Mouse (Mus musculus) embryonic facial prominence, embryonic 15.5 days (tissue): Measurements from ENCODE around the gene Cks2. TPM values are rescaled to one million over a fixed set of nuclear protein-coding genes. Genes with fewer than 3 reads are reported as not detected.

ENCODE experiments used
- ATAC-seq: fragments of 200-750 bp; cut with Nextera tagmentation; 2 replicates; pipeline ENCODE4 v1.8.0; 2017; ENCODE audit warnings: low read depth, moderate TSS enrichment; ENCODE audit not compliant: insufficient number of reproducible peaks, low FRiP score, low TSS enrichment
- H3K27ac ChIP-seq: fragments of 300-500 bp; sonication (generic); replicated peaks from 2 replicates; pipeline ENCODE4 v1.5.1; 2015; ENCODE audit warnings: mild to moderate bottlenecking, inconsistent platforms
- H3K27me3 ChIP-seq: fragments of 300-500 bp; sonication (generic); 2 replicates; pipeline ENCODE4 v1.6.1; 2015; ENCODE audit warnings: inconsistent platforms
- H3K36me3 ChIP-seq: fragments of 300-500 bp; sonication (generic); 2 replicates; pipeline ENCODE4 v1.6.1; 2015; ENCODE audit warnings: mild to moderate bottlenecking, inconsistent platforms
- H3K4me1 ChIP-seq: fragments of 300-500 bp; sonication (generic); 2 replicates; pipeline ENCODE4 v1.6.1; 2015; ENCODE audit warnings: inconsistent platforms
- H3K4me2 ChIP-seq: fragments of 300-500 bp; sonication (generic); replicated peaks from 2 replicates; pipeline ENCODE4 v1.6.1; 2015; ENCODE audit warnings: mild to moderate bottlenecking, inconsistent platforms
- H3K4me3 ChIP-seq: fragments of 300-500 bp; sonication (generic); replicated peaks from 2 replicates; pipeline ENCODE4 v1.5.1; 2015; ENCODE audit warnings: mild to moderate bottlenecking, inconsistent platforms
- H3K9ac ChIP-seq: fragments of 300-500 bp; sonication (generic); 2 replicates; pipeline ENCODE4 v1.6.1; 2015; ENCODE audit warnings: inconsistent platforms
- H3K9me3 ChIP-seq: fragments of 300-500 bp; sonication (generic); replicated peaks from 2 replicates; pipeline ENCODE4 v1.6.1; 2016; ENCODE audit warnings: inconsistent platforms
- WGBS: fragments of 180-500 bp; shearing (Covaris S2); methylation state at CpG from one replicate; pipeline ENCODE4 v1.1.7; 2015; 5-methylcytosine and 5-hydroxymethylcytosine counted together
- polyA plus RNA-seq: library from polyadenylated mRNA; unstranded; fragments of >200 nt; fragmentation: Nextera tagmentation; extraction: Ambion mirVana; gene quantifications from 2 replicates; pipeline ENCODE4 v1.2.1, GENCODE M21; 2015

Cks2 gene
- polyA plus RNA-seq, 1 experiment from 2014 or later: 250 TPM

DNA sequence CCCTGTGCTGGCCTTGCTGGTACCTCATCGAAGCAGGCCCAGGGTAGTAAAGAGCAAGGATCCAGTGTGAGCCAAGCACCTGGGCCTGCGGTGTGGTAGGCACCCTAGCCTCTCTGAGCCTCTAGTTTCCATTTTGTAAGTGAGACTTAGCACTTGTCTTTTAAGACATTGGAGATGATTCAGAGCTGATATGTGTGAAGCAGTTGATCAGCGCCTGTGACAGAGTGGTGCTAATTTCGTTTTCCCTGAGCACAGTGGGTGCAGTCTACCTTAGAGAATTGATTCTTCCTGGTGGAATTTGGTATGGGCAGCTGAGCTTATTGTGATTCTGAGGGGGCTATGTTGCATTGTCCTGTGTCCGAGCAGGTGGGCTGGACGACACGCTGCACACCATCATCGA is 36.6 kb downstream of the Cks2 start:
- Histone ChIP-seq H3K4me2 (no peak overlapping the region), H3K27me3 (no peaks in the 10 kb centered on the region)
- 93% methylated on average over 8 of the region's 8 CpGs for WGBS

DNA sequence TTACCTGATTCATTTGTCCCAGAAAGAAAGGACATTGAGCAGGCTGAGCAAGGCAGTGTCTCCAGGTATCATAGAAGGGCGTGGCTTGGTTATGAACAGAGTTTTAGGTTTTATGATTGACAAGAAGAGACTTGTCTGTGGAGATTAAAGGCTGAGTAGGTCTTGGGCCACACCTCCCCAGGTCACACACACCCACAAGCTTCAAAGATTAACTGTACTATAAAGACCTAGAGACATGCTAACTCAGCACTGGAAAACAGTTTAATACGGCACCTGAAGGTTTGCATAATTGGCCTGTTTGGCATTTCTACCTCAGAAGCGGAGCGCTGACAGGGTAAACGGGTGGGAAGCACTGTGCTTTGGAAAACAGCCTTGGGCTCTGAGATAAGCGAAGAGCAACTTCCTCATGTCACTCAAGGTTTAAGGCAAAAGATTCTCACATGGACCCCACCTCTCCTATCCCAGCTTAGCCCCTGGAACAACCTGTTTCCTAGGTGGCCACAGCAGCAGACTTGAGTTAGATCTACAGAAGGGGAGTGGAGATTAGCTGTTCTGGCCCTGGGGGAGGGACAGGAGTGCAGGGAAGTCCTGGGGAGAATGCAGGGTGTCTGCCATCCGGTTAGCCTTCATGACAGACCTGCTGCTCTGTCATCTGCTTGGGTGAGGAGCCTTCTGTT is 40.4 kb downstream of the Cks2 start:
- H3K9me3 ChIP-seq: no peaks in the 10 kb centered on the region
- 79% methylated on average over 7 of the region's 7 CpGs for WGBS
- no peak for ATAC-seq
- peaks cover 68% of the 10 kb centered on the region for H3K36me3 ChIP-seq
- H3K4me1 ChIP-seq: no peaks in the 10 kb centered on the region
- H3K27ac ChIP-seq: peak overlapping the region; percentile 81
- no peaks in the 10 kb centered on the region for H3K27me3 ChIP-seq
- H3K4me3 ChIP-seq: no peak overlapping the region
- H3K9ac ChIP-seq: no peak overlapping the region
- no peak overlapping the region for H3K4me2 ChIP-seq

More for the DNA sequence above, 36.6 kb downstream of the Cks2 start:
- H3K9ac ChIP-seq: no peak overlapping the region
- H3K4me3 ChIP-seq: no peak overlapping the region
- H3K36me3 ChIP-seq: peaks cover 96% of the 10 kb centered on the region
- H3K27ac ChIP-seq: no peak overlapping the region
- ATAC-seq: no peak
- no peaks in the 10 kb centered on the region for H3K4me1 ChIP-seq
- no peaks in the 10 kb centered on the region for H3K9me3 ChIP-seq

DNA sequence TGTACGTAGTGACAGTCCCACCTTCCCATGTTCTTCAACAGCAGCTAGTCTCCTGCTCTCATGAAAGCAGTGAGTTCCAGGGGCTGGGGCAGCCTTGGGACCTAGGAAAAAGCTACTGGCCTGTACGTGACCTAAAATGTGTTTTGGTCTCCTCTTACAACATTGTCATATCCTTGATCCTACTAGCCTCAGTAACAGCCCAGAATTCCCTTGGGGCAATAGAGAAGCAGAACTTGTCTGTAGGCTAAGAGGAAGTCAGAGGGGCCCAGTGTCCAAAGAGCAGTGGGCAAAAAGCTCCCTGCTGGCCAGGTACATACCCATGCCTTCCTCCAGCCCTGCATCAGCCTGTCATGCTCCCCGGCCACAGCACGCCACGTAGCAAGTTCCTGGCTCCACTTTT is 41.9 kb downstream of the Cks2 start:
- H3K36me3 ChIP-seq: peaks cover 53% of the 10 kb centered on the region
- 89% methylated on average over 5 of the region's 5 CpGs for WGBS

DNA sequence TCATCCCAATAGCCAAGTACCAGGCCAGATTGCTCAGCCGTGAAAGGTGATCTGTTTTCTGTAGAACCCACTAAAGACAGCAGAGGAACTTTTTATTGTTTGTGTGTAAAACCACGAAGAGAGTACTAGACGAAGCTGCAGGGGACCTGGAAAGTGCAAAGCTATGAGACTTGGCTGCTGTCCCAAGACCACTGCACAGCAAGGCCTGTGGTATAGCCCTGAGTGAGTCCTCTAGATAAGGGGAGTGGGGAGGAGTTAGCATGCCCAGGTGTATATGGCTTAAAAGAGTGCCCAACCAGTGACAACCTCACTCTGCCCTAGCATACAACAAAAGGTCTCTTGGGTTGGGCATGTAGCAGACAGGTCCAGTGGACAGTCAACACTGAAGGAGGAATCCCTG is 43.7 kb downstream of the Cks2 start:
- Histone ChIP-seq H3K4me1 (no peaks in the 10 kb centered on the region), H3K27ac (no peak overlapping the region), H3K36me3 (peaks cover 36% of the 10 kb centered on the region), H3K9me3 (no peaks in the 10 kb centered on the region), H3K9ac (no peak overlapping the region), H3K4me2 (no peak overlapping the region), H3K27me3 (no peaks in the 10 kb centered on the region), H3K4me3 (no peak overlapping the region)
- WGBS: 49% methylated on average over 3 of the region's 3 CpGs
- no peak for ATAC-seq

More for the DNA sequence above, 41.9 kb downstream of the Cks2 start:
- Histone ChIP-seq H3K4me2 (no peak overlapping the region), H3K9me3 (no peaks in the 10 kb centered on the region), H3K4me1 (no peaks in the 10 kb centered on the region), H3K4me3 (no peak overlapping the region), H3K27me3 (no peaks in the 10 kb centered on the region), H3K27ac (no peak overlapping the region), H3K9ac (no peak overlapping the region)
- ATAC-seq: no peak

DNA sequence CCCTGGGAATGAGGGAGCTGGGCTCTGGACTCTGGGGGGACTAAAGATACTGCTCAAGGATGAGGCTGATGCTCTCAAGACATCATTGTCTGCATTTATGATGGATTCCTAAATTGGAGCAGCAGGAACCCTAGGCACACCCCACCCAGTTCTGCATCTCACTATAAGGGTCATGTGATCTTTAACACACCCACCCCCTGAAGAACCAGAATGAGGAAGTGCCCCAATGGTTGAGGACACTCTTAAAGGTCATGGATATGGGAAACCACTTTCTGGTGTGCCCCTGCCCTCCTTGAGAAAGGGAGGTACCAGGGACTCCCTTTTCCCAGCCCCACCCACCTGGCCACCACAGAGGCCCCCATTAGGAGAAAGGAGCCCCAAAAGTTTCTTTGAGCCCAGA is 51.4 kb downstream of the Cks2 start:
- H3K4me3 ChIP-seq: no peak overlapping the region
- H3K9ac ChIP-seq: no peak overlapping the region
- H3K36me3 ChIP-seq: no peaks in the 10 kb centered on the region; the same call in 1 of the 2 replicates
- no peak overlapping the region for H3K4me2 ChIP-seq
- no peaks in the 10 kb centered on the region for H3K9me3 ChIP-seq
- no peaks in the 10 kb centered on the region for H3K27me3 ChIP-seq
- H3K27ac ChIP-seq: no peak overlapping the region
- no peak for ATAC-seq
- no peaks in the 10 kb centered on the region for H3K4me1 ChIP-seq

DNA sequence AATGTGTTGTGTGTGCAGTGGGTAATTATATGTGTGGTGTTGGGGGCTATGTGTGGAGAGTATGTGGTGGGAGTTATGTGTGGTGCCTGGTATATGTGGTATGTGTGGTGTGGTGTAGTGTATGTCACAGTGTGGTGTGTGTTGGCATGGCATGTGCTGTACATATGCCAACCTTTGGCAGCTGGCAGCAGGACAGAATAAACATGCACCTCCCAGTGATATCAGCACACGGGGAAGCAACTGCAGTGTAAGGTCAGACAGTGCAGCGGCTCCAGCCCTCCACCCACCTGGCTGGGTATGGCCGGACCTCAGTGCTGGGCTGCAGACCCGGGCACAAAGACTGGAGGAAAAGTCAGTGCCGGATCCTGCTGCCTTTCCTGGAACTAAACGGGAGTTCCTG is 52.4 kb downstream of the Cks2 start:
- Histone ChIP-seq H3K4me3 (no peak overlapping the region), H3K9ac (no peak overlapping the region), H3K4me1 (no peaks in the 10 kb centered on the region), H3K27ac (no peak overlapping the region), H3K36me3 (peaks cover 3% of the 10 kb centered on the region; the same call in 1 of the 2 replicates), H3K4me2 (no peak overlapping the region), H3K27me3 (no peaks in the 10 kb centered on the region), H3K9me3 (no peaks in the 10 kb centered on the region)
- ATAC-seq: 0 out of 2 replicates have a peak, but pooled peaks have one; percentile 18
- WGBS: 78% methylated on average over 6 of the region's 6 CpGs

DNA sequence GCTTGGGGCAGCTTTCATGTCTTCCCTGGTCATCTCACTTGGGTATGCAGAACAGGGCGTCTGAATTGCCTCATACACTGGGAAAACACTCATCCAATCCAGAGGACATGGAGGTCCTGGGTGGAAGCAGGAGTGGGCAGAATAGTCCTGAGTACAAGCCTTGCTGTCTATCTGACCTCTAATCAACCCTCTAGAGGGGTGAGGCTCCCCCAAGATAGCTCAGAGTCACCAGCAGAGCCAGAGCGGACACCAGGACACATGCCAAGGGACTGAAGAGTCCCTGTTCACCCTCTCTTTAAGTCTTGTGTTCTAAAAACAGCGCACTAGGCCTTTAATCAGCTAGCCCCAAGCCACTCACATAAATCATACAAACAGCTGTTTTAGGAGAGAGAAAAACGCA is 52.9 kb downstream of the Cks2 start:
- ATAC-seq: no peak; the same call in 1 of the 2 replicates
- H3K9me3 ChIP-seq: no peaks in the 10 kb centered on the region

DNA sequence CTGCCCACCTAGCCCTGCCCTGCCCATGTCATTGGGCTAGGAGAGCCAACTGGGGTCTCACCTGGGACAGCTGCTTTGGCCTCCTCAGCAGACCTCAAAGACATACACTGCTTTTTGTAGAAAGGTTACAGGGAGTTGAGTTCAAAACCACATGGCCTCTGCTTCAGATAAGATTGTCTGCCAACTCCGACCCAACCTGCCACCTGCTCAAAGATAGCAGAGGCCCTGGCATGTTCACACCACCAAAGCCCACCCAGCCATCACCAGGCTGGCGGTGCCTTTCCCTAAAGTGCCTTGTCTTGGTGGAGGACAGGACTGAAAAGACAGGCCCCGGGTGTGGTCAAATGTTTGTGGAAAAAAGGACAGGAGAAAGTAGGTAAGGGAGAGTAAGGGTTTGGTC is 53.3 kb downstream of the Cks2 start:
- H3K4me1 ChIP-seq: no peaks in the 10 kb centered on the region
- peaks cover 10% of the 10 kb centered on the region; the same call in 1 of the 2 replicates for H3K36me3 ChIP-seq
- H3K4me2 ChIP-seq: no peak overlapping the region
- no peak overlapping the region for H3K4me3 ChIP-seq
- no peak for ATAC-seq
- no peaks in the 10 kb centered on the region for H3K27me3 ChIP-seq
- H3K27ac ChIP-seq: no peak overlapping the region
- no peaks in the 10 kb centered on the region for H3K9me3 ChIP-seq
- 84% methylated on average over 3 of the region's 3 CpGs for WGBS
- no peak overlapping the region for H3K9ac ChIP-seq

More for the DNA sequence above, 52.9 kb downstream of the Cks2 start:
- Histone ChIP-seq H3K4me3 (no peak overlapping the region), H3K36me3 (peaks cover 6% of the 10 kb centered on the region; the same call in 1 of the 2 replicates), H3K27ac (no peak overlapping the region), H3K27me3 (no peaks in the 10 kb centered on the region), H3K4me1 (no peaks in the 10 kb centered on the region), H3K9ac (no peak overlapping the region), H3K4me2 (no peak overlapping the region)
- 63% methylated on average over 4 of the region's 4 CpGs for WGBS

Other genes with a start within 250 kb of the Cks2 start
- gene S1pr3, start 236.6 kb upstream of the Cks2 start, polyA plus RNA-seq: 113 and 114 TPM in 2 replicates
- gene Shc3, start 75.8 kb upstream of the Cks2 start, polyA plus RNA-seq: 1.1 and 1.4 TPM in 2 replicates
- 31.6 and 35.1 TPM in 2 replicates for gene Secisbp2, start 6.5 kb downstream of the Cks2 start, polyA plus RNA-seq
- 9.4 and 11.1 TPM in 2 replicates for gene Sema4d, start 148.5 kb downstream of the Cks2 start, polyA plus RNA-seq
- 79.3 and 88.7 TPM in 2 replicates for gene Gadd45g, start 201.4 kb downstream of the Cks2 start, polyA plus RNA-seq